Mouse (Mus musculus) layer of hippocampus, adult 18-20 months (tissue): ENCODE results near the gene Mrrf. TPM values are rescaled to one million over a fixed set of nuclear protein-coding genes. Genes with fewer than 3 reads are reported as not detected.

Experiments
- DNase-seq, 2 experiments: peaks; one replicate each; pipeline ENCODE4 v3.0.0; 2022; ENCODE audit warnings: low spot score in 2 of 2
- total RNA-seq, 2 experiments: library from RNA; stranded (reverse); gene quantifications; 2 replicates each; pipeline ENCODE4 v1.2.3; 2021

Mrrf gene
- total RNA-seq, 2 experiments from 2014 or later, result 17.0 to 20.2 TPM

DNA sequence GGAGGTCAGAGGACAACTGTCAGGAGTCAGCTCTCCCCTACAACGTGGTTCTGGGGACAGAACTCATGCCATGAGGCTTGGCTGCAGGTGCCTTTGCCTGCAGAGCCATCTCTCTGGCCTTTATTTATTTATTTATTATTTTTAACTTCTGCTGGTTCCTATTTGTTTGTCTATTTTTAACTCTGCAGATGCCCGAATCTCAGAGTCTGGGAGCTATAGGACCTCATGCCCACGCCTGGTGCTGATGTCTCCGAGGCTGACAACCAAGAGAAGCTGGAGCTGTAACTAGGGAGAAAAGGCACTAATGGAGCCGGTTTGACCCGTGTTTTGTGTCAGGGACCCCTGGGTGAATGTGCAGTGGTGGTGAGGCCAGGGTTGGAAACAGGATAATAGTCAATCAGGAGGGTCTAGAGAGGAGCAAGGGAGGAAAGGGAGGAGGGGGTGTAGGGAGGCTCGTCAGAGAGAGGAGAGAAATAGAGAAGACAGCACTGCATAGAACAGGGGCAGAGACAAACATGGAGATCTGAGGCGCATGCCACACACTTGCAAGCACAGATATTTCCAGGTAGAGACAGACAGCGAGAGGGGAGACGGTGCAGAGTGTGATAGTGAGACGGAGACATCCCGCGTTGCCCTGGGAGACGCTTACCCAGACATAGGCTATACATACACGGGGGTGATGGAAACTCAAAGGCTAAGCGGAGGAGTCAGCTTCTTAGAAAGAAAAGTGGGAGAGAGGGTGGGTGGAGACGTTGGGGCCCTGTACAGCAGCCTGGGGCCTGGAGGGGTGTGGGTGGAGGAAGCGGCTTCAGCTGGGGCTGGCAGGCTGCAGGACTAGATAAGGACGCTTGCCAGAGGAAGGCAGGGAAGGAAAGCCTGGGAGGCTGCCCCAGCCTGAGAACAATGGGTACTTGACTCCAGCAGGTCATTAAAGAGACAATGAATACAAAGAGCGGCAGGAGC, 62.0 kb downstream of the Mrrf start:
- DNase-seq, result peak; percentile 53 to 63

DNA sequence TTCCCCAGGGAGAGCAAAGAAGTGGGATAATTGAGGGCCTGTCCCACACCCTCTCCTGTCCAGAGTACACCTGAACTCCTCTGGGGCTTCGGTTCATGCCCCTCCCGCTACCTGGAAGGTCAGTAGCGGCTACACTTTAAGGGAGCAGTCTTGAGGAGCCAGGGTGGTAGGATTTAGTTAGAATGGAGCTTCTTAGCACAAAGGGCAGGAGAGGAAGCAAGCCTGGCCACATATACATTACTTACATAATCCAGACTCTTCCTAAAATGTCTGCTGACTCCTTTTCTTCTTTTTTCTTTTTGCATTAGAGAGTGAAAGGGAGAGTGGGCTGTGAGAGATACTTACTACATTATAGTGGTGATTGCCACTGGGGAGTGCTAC, 62.7 kb downstream of the Mrrf start:
- DNase-seq, result no peak

DNA sequence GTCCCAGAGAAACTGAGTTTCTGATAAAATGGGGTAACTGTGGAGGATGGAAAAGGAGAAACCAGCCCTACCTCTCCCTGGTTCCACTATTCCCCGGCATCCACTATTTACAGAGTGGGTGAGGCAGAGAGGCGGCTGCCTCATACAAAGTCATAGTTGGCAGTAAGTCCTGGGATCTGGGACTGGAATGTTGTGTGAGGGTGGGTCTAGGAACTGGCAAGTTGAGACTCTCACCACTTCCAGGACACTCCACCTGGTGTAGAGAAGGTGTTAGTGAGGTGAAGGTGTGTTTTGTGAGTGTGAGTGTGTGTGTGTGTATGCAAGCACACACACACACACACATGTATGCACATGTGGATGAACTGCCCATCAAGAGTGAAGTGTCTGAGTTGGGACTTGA, 64.6 kb downstream of the Mrrf start:
- no peak for DNase-seq

DNA sequence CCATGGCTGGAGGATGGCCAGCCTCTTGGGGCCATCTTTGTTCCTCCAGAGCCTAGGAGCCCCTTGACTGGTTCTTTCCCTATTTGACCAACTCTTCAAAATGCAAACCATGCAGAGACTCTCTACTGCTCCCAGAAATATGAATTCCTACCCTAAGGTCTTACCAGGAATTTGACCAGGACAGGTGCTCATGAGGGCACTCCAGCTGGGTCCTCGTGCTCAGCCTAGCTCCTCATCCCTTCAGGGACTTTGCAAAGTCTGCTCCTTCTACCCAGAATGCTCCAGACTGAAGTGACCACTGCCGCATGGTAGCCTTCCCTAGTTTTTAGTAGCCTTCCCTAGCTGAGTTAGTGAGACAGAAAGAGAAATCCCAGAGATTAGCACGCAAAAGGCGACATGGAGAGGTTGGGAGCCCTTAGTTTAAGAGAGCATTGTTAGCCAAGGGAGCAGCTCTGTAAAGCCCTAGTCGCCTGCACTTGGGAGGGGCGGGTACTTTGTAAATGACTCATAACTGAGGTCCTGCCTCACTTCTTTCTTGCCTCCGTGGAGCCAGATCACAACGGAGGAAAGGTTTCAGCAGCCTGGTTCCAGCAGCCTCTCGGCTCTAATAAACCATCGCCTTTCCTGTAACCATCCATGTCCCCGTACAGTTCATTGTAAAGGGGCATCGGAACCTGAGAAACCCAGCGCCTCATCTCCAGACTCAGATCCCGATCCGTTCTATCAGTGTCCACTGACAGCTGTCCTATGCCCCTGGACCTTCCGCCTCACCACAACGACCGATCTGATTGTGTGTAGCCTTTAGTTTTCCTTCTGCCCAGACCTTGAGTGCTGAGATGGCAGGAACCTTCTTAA, 65.8 kb downstream of the Mrrf start:
- DNase-seq, result no peak

DNA sequence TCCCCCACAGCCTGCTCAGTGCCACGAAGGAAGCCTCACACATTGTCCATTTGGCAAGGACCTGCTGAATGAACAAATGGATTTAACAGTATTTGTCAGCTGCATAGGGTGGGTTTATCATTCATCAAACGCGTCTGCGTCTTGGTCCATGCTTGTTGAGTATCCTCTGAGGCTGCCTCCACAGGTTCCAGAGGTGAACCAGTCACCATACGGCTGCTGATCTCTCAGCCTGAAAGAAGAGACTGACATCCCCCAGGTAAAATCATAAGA, 66.4 kb downstream of the Mrrf start:
- DNase-seq, result no peak

DNA sequence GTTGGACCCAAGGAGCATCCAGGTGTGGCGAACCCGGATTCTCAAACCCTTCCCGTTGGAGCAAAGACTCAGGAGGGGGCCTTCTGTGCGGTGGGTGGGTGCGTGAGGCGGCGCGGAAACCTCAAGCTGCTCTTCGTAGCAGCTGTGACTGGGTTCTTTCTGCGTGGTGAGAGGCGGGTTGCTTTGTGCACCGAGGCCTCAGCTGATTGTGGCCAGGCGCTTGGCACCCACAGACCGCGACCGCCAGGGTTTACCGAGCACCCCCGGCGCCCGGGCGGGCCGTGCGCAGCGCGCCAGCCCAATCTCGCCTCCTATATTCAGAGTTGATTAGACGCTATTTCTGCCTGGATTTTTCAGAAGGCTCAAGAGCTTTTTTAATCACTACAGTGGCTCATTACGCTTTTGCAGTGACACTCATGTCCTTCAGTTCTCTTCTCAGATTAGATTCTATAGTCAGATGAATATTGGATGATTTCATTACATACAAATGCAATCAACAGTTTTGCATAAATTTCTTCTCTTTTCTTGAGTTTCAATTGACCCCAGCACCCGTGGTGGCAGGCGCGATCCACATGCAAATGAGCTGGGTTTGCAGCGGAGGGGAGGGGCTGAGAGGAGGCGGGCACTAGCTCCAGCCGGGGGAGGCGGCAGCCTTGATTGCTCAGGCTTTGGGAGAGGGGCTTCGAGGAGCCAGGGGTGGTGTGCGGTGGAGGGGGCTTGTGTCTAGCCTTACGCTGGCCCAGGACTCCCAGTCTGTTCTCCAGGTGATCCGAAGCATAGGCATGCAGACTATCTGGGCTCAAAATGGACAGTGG, 67.0 kb downstream of the Mrrf start:
- peak; percentile 41 to 51 for DNase-seq

DNA sequence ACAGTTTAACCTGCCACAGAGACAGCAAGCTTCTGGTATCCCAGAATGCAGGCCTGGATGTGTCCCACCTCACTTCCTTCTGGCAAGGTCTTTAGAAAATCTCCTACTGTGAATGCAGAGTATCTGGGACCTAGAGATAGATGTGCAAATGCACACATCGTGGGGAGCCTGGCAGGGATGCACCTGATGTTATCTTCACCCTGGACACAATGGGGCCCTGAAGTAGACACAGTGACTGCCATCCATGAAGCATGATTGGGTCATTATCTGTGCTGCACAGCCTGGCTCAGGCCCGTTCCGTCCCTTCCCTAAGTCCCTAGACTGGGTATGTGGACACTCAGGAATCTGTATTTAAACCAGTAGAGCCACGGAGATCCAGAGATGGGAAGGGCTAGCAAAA, 68.4 kb downstream of the Mrrf start:
- no peak for DNase-seq

DNA sequence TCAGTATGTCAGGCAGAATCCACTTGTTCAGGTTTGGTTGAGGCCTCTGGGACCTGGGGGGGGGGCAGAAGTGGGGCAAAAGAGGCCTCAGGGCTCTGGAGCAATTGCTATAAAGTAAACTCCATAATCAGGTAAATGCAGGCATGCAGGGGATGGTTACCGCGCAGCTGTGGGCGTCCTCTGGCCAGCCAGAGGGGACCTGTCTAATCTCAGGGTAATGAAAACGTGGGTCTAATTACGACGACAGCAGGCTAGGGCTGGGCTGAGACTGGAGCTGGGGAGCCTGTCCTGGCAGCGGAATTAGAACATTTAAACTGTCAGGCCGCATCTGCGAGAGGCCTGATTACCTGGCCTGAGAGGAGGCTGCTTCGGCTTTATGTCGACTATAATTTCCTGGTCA, 70.9 kb downstream of the Mrrf start:
- DNase-seq, result no peak

DNA sequence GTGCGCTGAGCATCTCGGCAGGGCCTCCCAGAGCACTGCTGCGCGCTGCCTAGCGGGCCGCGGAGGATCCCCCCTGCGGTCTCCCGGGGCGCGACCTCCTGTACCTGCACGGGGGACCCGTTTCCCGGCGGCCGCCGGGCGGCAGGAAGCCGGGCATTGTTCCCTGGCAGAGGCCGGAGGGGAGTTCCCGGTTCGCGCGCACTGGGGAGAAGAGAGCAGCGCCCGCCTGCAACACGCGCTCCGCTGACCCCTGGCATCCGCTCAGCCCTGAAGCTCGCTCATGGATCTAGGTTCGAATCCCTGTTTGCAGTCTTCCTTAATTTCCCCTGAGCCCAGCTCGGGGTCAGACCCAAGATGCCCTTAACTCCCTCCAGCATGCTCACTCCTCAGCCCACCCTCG, 74.6 kb downstream of the Mrrf start:
- DNase-seq, result no peak

DNA sequence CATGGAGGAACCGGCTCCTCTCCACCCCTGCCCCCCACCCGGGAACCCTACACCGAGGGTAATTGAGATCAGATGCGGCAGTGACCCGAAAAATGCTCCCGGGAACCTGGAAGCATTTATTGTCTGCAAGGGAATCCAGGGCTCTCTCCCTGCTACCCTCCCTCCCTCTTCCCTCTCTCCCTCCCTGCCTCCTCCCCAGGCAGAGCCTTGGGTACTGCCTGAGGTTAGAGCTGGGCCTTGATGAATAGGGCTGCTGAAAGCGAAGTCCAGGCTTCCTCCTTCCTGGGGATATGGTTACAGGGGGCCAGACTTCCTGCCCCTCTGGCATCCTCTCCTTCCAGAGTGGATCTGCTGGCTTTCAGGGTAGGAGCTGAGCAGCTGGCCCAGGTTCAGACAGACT, 75.6 kb downstream of the Mrrf start:
- DNase-seq, result no peak

DNA sequence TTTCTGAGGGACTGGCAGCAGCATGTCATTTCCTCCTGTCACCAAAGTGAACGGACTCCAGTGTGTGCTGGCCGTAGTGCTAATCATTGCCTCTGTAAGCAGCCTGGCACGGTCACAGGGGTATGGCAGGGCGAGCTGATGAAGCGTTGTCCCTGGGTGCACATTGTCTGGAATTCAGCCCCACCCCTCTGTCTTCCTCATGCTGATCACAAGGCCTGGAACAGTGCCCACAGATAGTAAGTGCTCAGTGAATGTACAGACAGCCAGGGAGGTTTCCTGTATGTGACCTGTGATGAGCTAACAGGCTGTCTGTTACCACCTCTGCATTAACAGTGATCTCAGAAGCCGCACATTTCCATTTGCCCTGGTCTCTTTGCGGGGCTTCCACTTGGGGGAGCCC, 76.9 kb downstream of the Mrrf start:
- no peak for DNase-seq

DNA sequence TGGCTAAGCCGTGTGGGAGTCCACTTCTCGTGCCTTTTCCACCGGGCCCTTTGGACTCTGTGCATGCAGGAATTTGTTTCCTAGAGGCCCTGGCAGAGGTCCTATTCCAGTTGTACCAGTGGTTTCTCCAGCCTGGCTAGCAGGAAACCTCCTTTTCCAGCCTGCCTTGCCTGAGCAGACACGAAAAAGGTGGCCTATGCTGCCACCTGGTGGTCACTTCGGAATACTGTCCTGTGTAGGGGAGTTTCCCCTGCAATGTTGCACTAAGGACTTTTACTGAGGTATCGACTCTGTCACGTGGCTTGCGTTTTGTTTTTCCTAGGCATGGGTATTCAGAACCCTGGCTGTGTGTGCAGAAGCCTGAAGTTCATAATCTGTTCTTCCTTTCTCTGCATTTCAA, 77.8 kb downstream of the Mrrf start:
- DNase-seq, result peak; percentile 74 to 91

DNA sequence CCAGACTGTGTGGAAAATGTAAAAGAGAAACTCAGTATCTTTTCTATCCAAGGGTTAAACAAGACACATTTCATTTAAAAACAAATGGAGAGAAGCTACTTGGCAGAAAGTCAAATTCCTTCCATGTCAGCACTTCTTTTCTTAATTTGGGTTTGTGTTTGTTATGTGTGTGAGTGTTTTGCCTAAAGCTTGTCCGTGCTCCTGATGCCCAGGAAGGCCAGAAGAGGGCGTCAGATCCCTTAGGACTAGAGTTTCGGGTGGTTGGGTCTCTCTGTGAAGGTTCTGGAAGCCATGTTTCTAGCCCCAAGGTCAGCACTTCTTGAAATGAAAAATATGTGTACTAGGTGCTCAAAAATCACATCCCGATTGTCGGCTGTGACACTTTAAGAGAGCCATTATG, 78.2 kb downstream of the Mrrf start:
- DNase-seq, result no peak

DNA sequence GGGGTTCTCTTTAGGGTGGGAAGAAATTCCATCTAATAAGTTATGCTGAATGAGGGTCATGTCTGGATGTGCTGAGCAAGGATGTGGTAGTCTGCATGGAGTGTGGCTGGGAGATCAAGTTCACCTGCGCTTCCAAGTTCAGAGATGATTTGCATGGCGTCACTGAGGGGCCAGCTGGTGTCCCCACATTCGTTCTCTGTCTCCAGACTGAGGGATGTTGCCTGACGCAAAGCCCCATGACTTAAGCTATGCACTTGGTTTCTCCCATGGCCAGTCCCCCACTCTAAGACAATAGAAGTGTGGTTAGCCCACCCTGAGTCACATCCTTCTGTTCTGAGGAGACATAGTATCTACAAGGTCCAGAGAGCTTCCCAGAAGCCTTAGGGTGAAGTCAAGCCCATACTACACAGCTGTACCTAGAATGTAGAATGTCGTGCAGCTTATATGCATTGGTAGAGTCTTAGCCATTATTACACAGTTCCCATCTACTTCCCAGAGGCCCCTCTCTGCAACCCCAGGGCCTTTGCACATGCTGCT, 79.1 kb downstream of the Mrrf start:
- DNase-seq, result no peak

DNA sequence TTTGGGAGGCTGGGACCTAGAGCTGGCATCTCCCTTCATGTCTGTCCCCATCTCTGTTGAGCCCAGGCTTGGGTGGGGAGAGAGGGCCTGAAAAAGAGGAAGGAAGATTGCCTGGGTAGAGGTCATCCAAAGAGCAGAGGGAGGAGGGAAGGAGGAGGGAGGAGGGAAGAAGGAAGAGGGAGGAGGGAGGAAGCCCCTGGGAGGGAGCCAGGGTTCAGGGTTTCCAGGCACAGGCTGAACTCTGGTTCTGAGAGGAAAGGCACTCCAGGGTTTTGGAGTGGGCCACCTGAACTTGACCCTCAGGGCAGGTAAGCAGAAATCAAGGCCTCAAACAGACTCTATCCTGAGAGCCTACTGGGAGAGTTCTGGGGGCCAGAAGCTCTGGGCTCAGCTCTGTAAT, 80.4 kb downstream of the Mrrf start:
- no peak for DNase-seq

DNA sequence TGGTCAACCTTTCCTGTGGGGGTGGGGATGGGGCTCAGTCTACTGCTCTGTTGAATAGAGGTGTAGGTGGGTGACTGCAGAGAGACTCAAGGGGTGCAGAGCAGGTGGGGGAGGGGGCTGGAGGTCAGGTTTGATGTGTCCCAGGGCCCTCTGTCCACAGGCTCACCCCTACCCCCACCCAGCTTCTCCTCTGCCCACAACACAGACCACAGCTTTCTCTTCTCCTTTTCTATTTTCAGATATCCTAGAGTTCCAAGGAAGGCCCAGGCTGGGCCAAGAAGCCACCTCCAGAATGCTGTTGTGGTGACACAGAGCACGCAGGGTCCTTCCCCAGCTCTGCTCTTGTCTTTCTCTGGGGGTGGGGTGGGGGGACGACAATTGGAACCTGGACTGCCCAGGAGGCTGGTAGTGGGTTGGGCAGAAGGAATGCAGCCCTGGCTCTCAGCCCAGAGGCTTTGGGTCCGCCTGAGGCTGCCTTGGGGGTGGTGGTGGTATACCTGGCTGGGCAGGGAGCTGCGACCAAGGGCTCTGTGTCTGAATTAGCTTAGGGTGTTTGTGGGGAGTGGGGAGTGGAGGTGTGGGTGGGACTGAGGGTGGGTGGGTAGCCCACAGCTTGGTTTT, 80.9 kb downstream of the Mrrf start:
- DNase-seq, result no peak

DNA sequence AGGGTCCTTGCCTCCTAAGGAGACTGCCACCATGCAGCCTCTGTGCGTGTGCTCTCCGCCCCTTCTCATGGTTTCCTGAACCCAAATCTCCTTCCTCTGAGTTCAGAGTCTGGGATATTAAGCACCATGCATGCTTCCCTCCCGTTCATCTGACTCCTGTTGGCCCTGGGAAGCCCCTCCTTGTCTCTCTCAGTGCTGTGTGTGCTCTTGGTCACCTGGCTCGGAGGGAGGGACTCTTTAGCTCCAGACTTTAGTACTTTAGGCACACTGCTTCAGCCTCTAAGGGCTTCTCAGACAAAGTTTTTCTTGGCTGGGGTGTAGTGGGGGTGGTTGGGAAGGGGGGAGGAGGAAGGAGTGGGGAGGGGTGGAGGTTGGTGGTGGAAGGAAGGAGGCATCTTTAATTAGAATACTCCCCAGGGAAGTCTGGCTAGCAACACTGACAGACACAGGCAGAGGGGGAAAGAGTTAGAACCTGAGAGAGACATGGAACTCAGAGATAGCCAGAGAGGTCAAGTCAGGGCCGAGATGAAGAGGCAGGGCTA, 81.6 kb downstream of the Mrrf start:
- no peak for DNase-seq

DNA sequence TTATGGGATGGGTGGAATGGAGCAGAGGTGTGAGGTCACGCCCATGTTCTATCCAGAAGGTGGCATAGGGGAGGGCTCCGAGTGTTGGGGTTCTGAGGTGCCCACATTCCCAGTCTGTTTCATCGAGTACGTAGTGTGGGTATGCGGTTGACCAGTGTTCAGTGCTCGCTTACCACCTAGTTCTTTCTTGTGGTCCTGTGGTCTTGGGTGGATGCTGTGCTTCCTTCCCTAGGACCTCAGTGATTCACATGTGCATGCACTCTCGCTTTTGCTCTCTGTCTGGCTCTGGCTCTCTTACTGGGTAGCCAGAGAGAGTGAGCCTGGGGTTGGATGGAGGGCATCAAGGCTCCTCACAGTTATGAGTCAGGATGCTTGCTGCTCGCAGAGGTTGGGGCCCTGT, 83.9 kb downstream of the Mrrf start:
- no peak for DNase-seq

DNA sequence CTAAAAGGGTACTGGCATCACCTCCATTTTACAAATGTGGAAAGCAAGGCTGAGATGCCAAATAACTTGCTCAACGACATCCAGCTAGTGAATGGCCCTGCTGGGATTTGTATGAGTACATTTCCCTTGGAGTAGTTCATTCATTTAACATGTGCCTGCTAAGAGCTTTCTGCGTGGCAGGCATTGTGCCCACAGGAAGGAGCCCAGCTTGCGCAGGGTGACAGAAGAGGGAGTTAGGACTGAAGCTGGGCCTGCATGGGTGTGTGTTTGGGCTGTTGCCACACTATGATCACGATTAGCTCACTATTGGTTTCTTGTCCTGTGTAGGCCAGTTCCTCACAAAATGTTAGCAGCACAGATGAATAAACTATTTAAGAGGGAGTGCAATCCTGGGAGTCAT, 84.7 kb downstream of the Mrrf start:
- DNase-seq, result peak in 1 of 2 experiments; percentile 35

DNA sequence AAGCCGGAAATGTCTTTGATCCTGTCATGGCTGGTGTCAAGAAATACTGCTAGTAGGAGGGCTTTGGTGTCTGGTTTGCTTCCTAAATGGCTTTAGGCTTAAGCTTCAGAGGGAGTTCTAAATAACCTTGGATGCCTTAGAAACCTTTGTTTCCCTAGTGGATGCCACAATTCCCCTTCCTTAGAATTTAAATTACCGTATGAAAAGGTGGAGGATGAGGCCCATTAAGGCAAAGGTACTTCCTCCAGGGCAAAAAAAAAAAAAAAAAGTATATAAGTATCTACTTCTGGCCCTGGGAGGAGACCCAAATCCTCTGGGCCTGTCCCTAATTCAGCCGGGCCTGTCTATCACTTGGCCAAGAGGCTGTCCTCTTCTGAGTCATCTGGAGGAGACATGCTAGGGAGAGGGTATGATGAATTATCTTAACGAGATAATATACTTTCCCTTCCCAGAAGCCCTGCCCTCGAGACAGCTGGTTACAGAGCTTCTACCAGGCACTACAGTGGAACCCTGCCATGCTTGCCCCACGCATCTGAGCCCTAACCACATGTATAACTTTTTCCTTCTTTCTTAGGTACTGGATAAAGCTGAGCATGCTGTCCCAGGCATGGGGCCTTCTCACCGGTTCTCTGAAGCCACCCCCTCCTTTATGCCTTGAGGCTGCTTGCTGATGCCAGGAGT, 86.1 kb downstream of the Mrrf start:
- DNase-seq, result no peak
